Mouse (Mus musculus): ENCODE measurements at regions not wholly inside any gene's neighbourhood (a gene's known extent, or its start where the extent isn't known, plus 50 kb on each side); places are given as distances from the start of the nearest gene placed in this dataset.

GRCm38 (mm10) chr8:118017261-118017660 lies 215.5 kb upstream of the Mphosph6 start:
- WGBS: 33% methylated on average over 6 of the region's 6 CpGs
- H3K9me3 ChIP-seq (ENCODE audit: control insufficient read depth, low read depth, low read length): no peaks in the 10 kb centered on the region
- 0 out of 2 replicates have a peak, but pooled peaks have one; percentile 33 for ATAC-seq (ENCODE audit: insufficient number of reproducible peaks, insufficient read depth, low FRiP score, low read depth)

GRCm38 (mm10) chr8:118005186-118005585 lies 203.4 kb upstream of the Mphosph6 start:
- 55% methylated on average over 2 of the region's 2 CpGs for WGBS
- no peak overlapping the region for H3K9ac ChIP-seq (replicated peaks; ENCODE audit: low read depth, low read length)
- H3K9me3 ChIP-seq (ENCODE audit: control insufficient read depth, low read depth, low read length): no peaks in the 10 kb centered on the region
- no peak overlapping the region for H3K4me3 ChIP-seq (ENCODE audit: low read depth, low read length)
- H3K4me2 ChIP-seq (replicated peaks; ENCODE audit: low read depth, low read length): no peak overlapping the region
- no peak for ATAC-seq (ENCODE audit: insufficient number of reproducible peaks, insufficient read depth, low FRiP score, low read depth)
- H3K27ac ChIP-seq (ENCODE audit: low read length): no peak overlapping the region
- no peaks in the 10 kb centered on the region for H3K27me3 ChIP-seq (ENCODE audit: control insufficient read depth, insufficient read depth, low read length)
- H3K36me3 ChIP-seq (ENCODE audit: control insufficient read depth, insufficient read depth, low read length): no peaks in the 10 kb centered on the region
- 0 out of 2 replicates have a peak, but pooled peaks cover 4% of the 10 kb centered on the region for H3K4me1 ChIP-seq (ENCODE audit: control insufficient read depth, insufficient read depth, low read length)

More at GRCm38 (mm10) chr8:118017261-118017660, 215.5 kb upstream of the Mphosph6 start:
- Histone ChIP-seq H3K27ac (ENCODE audit: low read length) (no peak overlapping the region), H3K4me3 (ENCODE audit: low read depth, low read length) (no peak overlapping the region), H3K4me2 (replicated peaks; ENCODE audit: low read depth, low read length) (no peak overlapping the region), H3K4me1 (ENCODE audit: control insufficient read depth, insufficient read depth, low read length) (0 out of 2 replicates have a peak, but pooled peaks cover 7% of the 10 kb centered on the region), H3K27me3 (ENCODE audit: control insufficient read depth, insufficient read depth, low read length) (no peaks in the 10 kb centered on the region), H3K36me3 (ENCODE audit: control insufficient read depth, insufficient read depth, low read length) (no peaks in the 10 kb centered on the region), H3K9ac (replicated peaks; ENCODE audit: low read depth, low read length) (no peak overlapping the region)

GRCm38 (mm10) chr8:118004391-118004851 lies 202.7 kb upstream of the Mphosph6 start:
- Histone ChIP-seq H3K4me2 (replicated peaks; ENCODE audit: low read depth, low read length) (no peak overlapping the region), H3K4me3 (ENCODE audit: low read depth, low read length) (no peak overlapping the region), H3K4me1 (ENCODE audit: control insufficient read depth, insufficient read depth, low read length) (0 out of 2 replicates have a peak, but pooled peaks cover 4% of the 10 kb centered on the region), H3K36me3 (ENCODE audit: control insufficient read depth, insufficient read depth, low read length) (no peaks in the 10 kb centered on the region), H3K27ac (ENCODE audit: low read length) (no peak overlapping the region), H3K9ac (replicated peaks; ENCODE audit: low read depth, low read length) (no peak overlapping the region), H3K9me3 (ENCODE audit: control insufficient read depth, low read depth, low read length) (no peaks in the 10 kb centered on the region), H3K27me3 (ENCODE audit: control insufficient read depth, insufficient read depth, low read length) (no peaks in the 10 kb centered on the region)
- ATAC-seq (ENCODE audit: insufficient number of reproducible peaks, insufficient read depth, low FRiP score, low read depth): no peak
- WGBS: 31% methylated on average over 7 of the region's 7 CpGs

GRCm38 (mm10) chr8:118001138-118001537 lies 199.4 kb upstream of the Mphosph6 start:
- ATAC-seq (ENCODE audit: insufficient number of reproducible peaks, insufficient read depth, low FRiP score, low read depth): no peak
- Histone ChIP-seq H3K36me3 (ENCODE audit: control insufficient read depth, insufficient read depth, low read length) (no peaks in the 10 kb centered on the region), H3K4me2 (replicated peaks; ENCODE audit: low read depth, low read length) (no peak overlapping the region), H3K27ac (ENCODE audit: low read length) (no peak overlapping the region), H3K27me3 (ENCODE audit: control insufficient read depth, insufficient read depth, low read length) (no peaks in the 10 kb centered on the region), H3K4me1 (ENCODE audit: control insufficient read depth, insufficient read depth, low read length) (0 out of 2 replicates have a peak, but pooled peaks cover 4% of the 10 kb centered on the region), H3K4me3 (ENCODE audit: low read depth, low read length) (no peak overlapping the region), H3K9ac (replicated peaks; ENCODE audit: low read depth, low read length) (no peak overlapping the region), H3K9me3 (ENCODE audit: control insufficient read depth, low read depth, low read length) (no peaks in the 10 kb centered on the region)
- 84% methylated on average over 10 of the region's 10 CpGs for whole genome bisulfite sequencing

GRCm38 (mm10) chr8:117991826-117992225 lies 190.1 kb upstream of the Mphosph6 start:
- H3K27ac ChIP-seq (ENCODE audit: low read length): no peak overlapping the region
- ATAC-seq (ENCODE audit: insufficient number of reproducible peaks, insufficient read depth, low FRiP score, low read depth): no peak
- no peaks in the 10 kb centered on the region for H3K27me3 ChIP-seq (ENCODE audit: control insufficient read depth, insufficient read depth, low read length)
- H3K9me3 ChIP-seq (ENCODE audit: control insufficient read depth, low read depth, low read length): no peaks in the 10 kb centered on the region
- H3K4me1 ChIP-seq (ENCODE audit: control insufficient read depth, insufficient read depth, low read length): peaks cover 3% of the 10 kb centered on the region; the same call in 1 of the 2 replicates
- no peak overlapping the region for H3K4me3 ChIP-seq (ENCODE audit: low read depth, low read length)
- no peak overlapping the region for H3K9ac ChIP-seq (replicated peaks; ENCODE audit: low read depth, low read length)
- WGBS: 85% methylated on average over 7 of the region's 7 CpGs
- no peaks in the 10 kb centered on the region for H3K36me3 ChIP-seq (ENCODE audit: control insufficient read depth, insufficient read depth, low read length)
- H3K4me2 ChIP-seq (replicated peaks; ENCODE audit: low read depth, low read length): no peak overlapping the region

GRCm38 (mm10) chr8:117988781-117989180 lies 187.0 kb upstream of the Mphosph6 start:
- Histone ChIP-seq H3K4me3 (ENCODE audit: low read depth, low read length) (no peak overlapping the region), H3K9me3 (ENCODE audit: control insufficient read depth, low read depth, low read length) (no peaks in the 10 kb centered on the region), H3K9ac (replicated peaks; ENCODE audit: low read depth, low read length) (no peak overlapping the region), H3K4me1 (ENCODE audit: control insufficient read depth, insufficient read depth, low read length) (peaks cover 3% of the 10 kb centered on the region; the same call in 1 of the 2 replicates), H3K36me3 (ENCODE audit: control insufficient read depth, insufficient read depth, low read length) (no peaks in the 10 kb centered on the region), H3K27ac (ENCODE audit: low read length) (no peak overlapping the region), H3K4me2 (replicated peaks; ENCODE audit: low read depth, low read length) (no peak overlapping the region), H3K27me3 (ENCODE audit: control insufficient read depth, insufficient read depth, low read length) (no peaks in the 10 kb centered on the region)
- ATAC-seq (ENCODE audit: insufficient number of reproducible peaks, insufficient read depth, low FRiP score, low read depth): no peak
- WGBS: 38% methylated on average over 5 of the region's 5 CpGs

GRCm38 (mm10) chr8:117968306-117968705 lies 166.6 kb upstream of the Mphosph6 start:
- no peaks in the 10 kb centered on the region for H3K27me3 ChIP-seq (ENCODE audit: control insufficient read depth, insufficient read depth, low read length)
- no peaks in the 10 kb centered on the region for H3K4me1 ChIP-seq (ENCODE audit: control insufficient read depth, insufficient read depth, low read length)
- no peak overlapping the region for H3K9ac ChIP-seq (replicated peaks; ENCODE audit: low read depth, low read length)
- no peak overlapping the region for H3K27ac ChIP-seq (ENCODE audit: low read length)
- H3K4me2 ChIP-seq (replicated peaks; ENCODE audit: low read depth, low read length): no peak overlapping the region
- H3K36me3 ChIP-seq (ENCODE audit: control insufficient read depth, insufficient read depth, low read length): no peaks in the 10 kb centered on the region
- no peak overlapping the region for H3K4me3 ChIP-seq (ENCODE audit: low read depth, low read length)
- 90% methylated on average over 5 of the region's 5 CpGs for WGBS
- no peak for ATAC-seq (ENCODE audit: insufficient number of reproducible peaks, insufficient read depth, low FRiP score, low read depth)
- H3K9me3 ChIP-seq (ENCODE audit: control insufficient read depth, low read depth, low read length): no peaks in the 10 kb centered on the region

GRCm38 (mm10) chr8:117966556-117966955 lies 164.8 kb upstream of the Mphosph6 start:
- Histone ChIP-seq H3K9ac (replicated peaks; ENCODE audit: low read depth, low read length) (no peak overlapping the region), H3K9me3 (ENCODE audit: control insufficient read depth, low read depth, low read length) (no peaks in the 10 kb centered on the region), H3K36me3 (ENCODE audit: control insufficient read depth, insufficient read depth, low read length) (no peaks in the 10 kb centered on the region), H3K4me3 (ENCODE audit: low read depth, low read length) (no peak overlapping the region), H3K27ac (ENCODE audit: low read length) (no peak overlapping the region), H3K4me1 (ENCODE audit: control insufficient read depth, insufficient read depth, low read length) (no peaks in the 10 kb centered on the region), H3K27me3 (ENCODE audit: control insufficient read depth, insufficient read depth, low read length) (no peaks in the 10 kb centered on the region), H3K4me2 (replicated peaks; ENCODE audit: low read depth, low read length) (no peak overlapping the region)
- WGBS: 84% methylated on average over 5 of the region's 5 CpGs
- no peak for ATAC-seq (ENCODE audit: insufficient number of reproducible peaks, insufficient read depth, low FRiP score, low read depth)

- Histone ChIP-seq H3K4me2 (replicated peaks; ENCODE audit: low read depth, low read length) (no peak overlapping the region), H3K27ac (ENCODE audit: low read length) (no peak overlapping the region), H3K4me1 (ENCODE audit: control insufficient read depth, insufficient read depth, low read length) (no peaks in the 10 kb centered on the region), H3K9ac (replicated peaks; ENCODE audit: low read depth, low read length) (no peak overlapping the region), H3K4me3 (ENCODE audit: low read depth, low read length) (no peak overlapping the region), H3K27me3 (ENCODE audit: control insufficient read depth, insufficient read depth, low read length) (no peaks in the 10 kb centered on the region), H3K36me3 (ENCODE audit: control insufficient read depth, insufficient read depth, low read length) (no peaks in the 10 kb centered on the region), H3K9me3 (ENCODE audit: control insufficient read depth, low read depth, low read length) (no peaks in the 10 kb centered on the region)
- ATAC-seq (ENCODE audit: insufficient number of reproducible peaks, insufficient read depth, low FRiP score, low read depth): no peak
- WGBS: 84% methylated on average over 13 of the region's 13 CpGs
These were observed 161.7 kb upstream of the Mphosph6 start for GRCm38 (mm10) chr8:117963426-117963825.
